Mouse (Mus musculus): ENCODE data around the gene Cdk9. TPM values are rescaled to one million over a fixed set of nuclear protein-coding genes. Genes with fewer than 3 reads are reported as not detected.

The Cdk9 gene
- polyA plus RNA-seq, 1 experiment, result 76.6 TPM

- Histone ChIP-seq H3K79me2 (ENCODE audit: control insufficient read depth, insufficient read depth) (peaks cover 7% of the 10 kb centered on the region), H3K4me3 (peak overlapping the region; percentile 75), H3K36me3 (ENCODE audit: control insufficient read depth, insufficient read depth) (no peaks in the 10 kb centered on the region), H3K27me3 (ENCODE audit: control insufficient read depth, insufficient read depth, insufficient read length) (no peaks in the 10 kb centered on the region), H3ac (ENCODE audit: control insufficient read depth, insufficient read length) (peak overlapping the region; percentile 12), H3K4me2 (ENCODE audit: low read depth) (peak overlapping the region; percentile 99)
- TF ChIP-seq REST (IDR thresholded peaks at IDR 0.05; ENCODE audit: insufficient read depth, insufficient read length), result peak; percentile 36
- peak; percentile 11 for TF ChIP-seq MAX (IDR thresholded peaks at IDR 0.05; ENCODE audit: low read depth)
- peak; percentile 96 for TF ChIP-seq POLR2AphosphoS2 (IDR thresholded peaks at IDR 0.05; ENCODE audit: insufficient read length, low read depth)
- TF ChIP-seq SRF (IDR thresholded peaks at IDR 0.05; ENCODE audit: control insufficient read depth, insufficient read length, low read depth), result peak; percentile 53
- peak in 2 of 3 experiments; percentile 91 to 94 for TF ChIP-seq MYOD1 (IDR thresholded peaks at IDR 0.05; ENCODE audit: control insufficient read depth in 1 of 3, insufficient read length in 2 of 3, low read depth in 2 of 3)
- TF ChIP-seq E2F4 (IDR thresholded peaks at IDR 0.05; ENCODE audit: insufficient read depth), result no peak
- TF ChIP-seq CEBPB (IDR thresholded peaks at IDR 0.05; ENCODE audit: insufficient read depth, poor library complexity, severe bottlenecking), result no peak
- TF ChIP-seq POLR2A (IDR thresholded peaks at IDR 0.05; ENCODE audit: insufficient read length, low read depth), result peak; percentile 97
- no peak for TF ChIP-seq TCF12 (IDR thresholded peaks at IDR 0.05; ENCODE audit: insufficient read depth, poor library complexity, severe bottlenecking)
- no peak for TF ChIP-seq USF1 (IDR thresholded peaks at IDR 0.05; ENCODE audit: low read depth)
- TF ChIP-seq TCF3 (IDR thresholded peaks at IDR 0.05; ENCODE audit: insufficient read length, low read depth), result peak; percentile 85
- peak; percentile 62 to 96 (median 96) for TF ChIP-seq MYOG (IDR thresholded peaks at IDR 0.05; ENCODE audit: control insufficient read depth in 1 of 3, insufficient read depth in 1 of 3, insufficient read length in 2 of 3, low read depth in 2 of 3)
Observed at GRCm38 (mm10) chr2:32693823-32694411, 19.0 kb downstream of the Cdk9 start.

- H3ac ChIP-seq (ENCODE audit: control insufficient read depth, insufficient read length), result peak overlapping the region; percentile 12
- H3K36me3 ChIP-seq (ENCODE audit: control insufficient read depth, insufficient read depth), result no peaks in the 10 kb centered on the region
- H3K4me2 ChIP-seq (ENCODE audit: low read depth), result peak overlapping the region; percentile 99
- H3K27me3 ChIP-seq (ENCODE audit: control insufficient read depth, insufficient read depth, insufficient read length), result no peaks in the 10 kb centered on the region
- no peak for TF ChIP-seq TCF3 (IDR thresholded peaks at IDR 0.05; ENCODE audit: insufficient read length, low read depth)
- TF ChIP-seq MAX (IDR thresholded peaks at IDR 0.05; ENCODE audit: low read depth), result no peak
- peak in 1 of 3 experiments; percentile 17 for TF ChIP-seq MYOD1 (IDR thresholded peaks at IDR 0.05; ENCODE audit: control insufficient read depth in 1 of 3, insufficient read length in 2 of 3, low read depth in 2 of 3)
- TF ChIP-seq E2F4 (IDR thresholded peaks at IDR 0.05; ENCODE audit: insufficient read depth), result no peak
- peak overlapping the region; percentile 75 for H3K4me3 ChIP-seq
- H3K79me2 ChIP-seq (ENCODE audit: control insufficient read depth, insufficient read depth), result peaks cover 7% of the 10 kb centered on the region
Observed at GRCm38 (mm10) chr2:32693282-32693681, 19.6 kb downstream of the Cdk9 start.

DNA sequence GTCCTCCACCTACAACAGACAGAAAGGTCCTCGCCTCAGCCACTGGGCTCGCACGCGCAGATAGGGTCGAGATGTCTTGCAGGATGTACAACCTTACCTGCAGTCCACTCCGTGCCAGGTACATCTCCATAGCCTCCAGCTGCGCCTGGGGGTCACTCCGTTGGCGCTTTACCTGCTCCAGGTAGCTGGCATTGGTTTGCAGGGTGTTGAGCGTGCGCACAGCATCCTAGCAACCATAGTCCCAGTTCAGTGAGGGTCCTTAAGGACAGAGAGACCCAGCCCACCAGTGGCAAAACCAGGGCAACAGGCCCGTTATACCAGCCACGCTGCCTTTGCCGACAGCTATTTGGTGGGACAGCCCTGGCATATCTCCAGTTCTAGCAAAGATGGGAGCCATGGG, 20.4 kb downstream of the Cdk9 start:
- peak overlapping the region; percentile 75 for H3K4me3 ChIP-seq
- H3K27me3 ChIP-seq (ENCODE audit: control insufficient read depth, insufficient read depth, insufficient read length), result no peaks in the 10 kb centered on the region
- peaks cover 7% of the 10 kb centered on the region for H3K79me2 ChIP-seq (ENCODE audit: control insufficient read depth, insufficient read depth)
- peak overlapping the region; percentile 99 for H3K4me2 ChIP-seq (ENCODE audit: low read depth)
- no peak overlapping the region for H3ac ChIP-seq (ENCODE audit: control insufficient read depth, insufficient read length)
- no peak for TF ChIP-seq MYOD1 (IDR thresholded peaks at IDR 0.05; ENCODE audit: control insufficient read depth in 1 of 3, insufficient read length in 2 of 3, low read depth in 2 of 3)
- TF ChIP-seq TCF12 (IDR thresholded peaks at IDR 0.05; ENCODE audit: insufficient read depth, poor library complexity, severe bottlenecking), result no peak
- no peak for TF ChIP-seq TCF3 (IDR thresholded peaks at IDR 0.05; ENCODE audit: insufficient read length, low read depth)
- no peak for TF ChIP-seq POLR2A (IDR thresholded peaks at IDR 0.05; ENCODE audit: insufficient read length, low read depth)
- TF ChIP-seq E2F4 (IDR thresholded peaks at IDR 0.05; ENCODE audit: insufficient read depth), result no peak
- TF ChIP-seq MYOG (IDR thresholded peaks at IDR 0.05; ENCODE audit: control insufficient read depth in 1 of 3, insufficient read depth in 1 of 3, insufficient read length in 2 of 3, low read depth in 2 of 3), result no peak
- TF ChIP-seq POLR2AphosphoS2 (IDR thresholded peaks at IDR 0.05; ENCODE audit: insufficient read length, low read depth), result no peak
- TF ChIP-seq REST (IDR thresholded peaks at IDR 0.05; ENCODE audit: insufficient read depth, insufficient read length), result no peak
- TF ChIP-seq CEBPB (IDR thresholded peaks at IDR 0.05; ENCODE audit: insufficient read depth, poor library complexity, severe bottlenecking), result no peak
- TF ChIP-seq SRF (IDR thresholded peaks at IDR 0.05; ENCODE audit: control insufficient read depth, insufficient read length, low read depth), result no peak
- no peak for TF ChIP-seq USF1 (IDR thresholded peaks at IDR 0.05; ENCODE audit: low read depth)
- TF ChIP-seq MAX (IDR thresholded peaks at IDR 0.05; ENCODE audit: low read depth), result no peak
- H3K36me3 ChIP-seq (ENCODE audit: control insufficient read depth, insufficient read depth), result no peaks in the 10 kb centered on the region

- Histone ChIP-seq H3K79me2 (ENCODE audit: control insufficient read depth, insufficient read depth) (peaks cover 7% of the 10 kb centered on the region), H3K27me3 (ENCODE audit: control insufficient read depth, insufficient read depth, insufficient read length) (no peaks in the 10 kb centered on the region), H3K4me2 (ENCODE audit: low read depth) (no peak overlapping the region), H3ac (ENCODE audit: control insufficient read depth, insufficient read length) (no peak overlapping the region), H3K36me3 (ENCODE audit: control insufficient read depth, insufficient read depth) (peaks cover 4% of the 10 kb centered on the region), H3K4me3 (no peak overlapping the region)
- TF ChIP-seq SRF (IDR thresholded peaks at IDR 0.05; ENCODE audit: control insufficient read depth, insufficient read length, low read depth) (no peak), REST (IDR thresholded peaks at IDR 0.05; ENCODE audit: insufficient read depth, insufficient read length) (no peak), MYOD1 (IDR thresholded peaks at IDR 0.05; ENCODE audit: control insufficient read depth in 1 of 3, insufficient read length in 2 of 3, low read depth in 2 of 3) (no peak), POLR2A (IDR thresholded peaks at IDR 0.05; ENCODE audit: insufficient read length, low read depth) (no peak), E2F4 (IDR thresholded peaks at IDR 0.05; ENCODE audit: insufficient read depth) (no peak), TCF12 (IDR thresholded peaks at IDR 0.05; ENCODE audit: insufficient read depth, poor library complexity, severe bottlenecking) (no peak), CEBPB (IDR thresholded peaks at IDR 0.05; ENCODE audit: insufficient read depth, poor library complexity, severe bottlenecking) (no peak), POLR2AphosphoS2 (IDR thresholded peaks at IDR 0.05; ENCODE audit: insufficient read length, low read depth) (no peak), TCF3 (IDR thresholded peaks at IDR 0.05; ENCODE audit: insufficient read length, low read depth) (no peak), USF1 (IDR thresholded peaks at IDR 0.05; ENCODE audit: low read depth) (no peak), MAX (IDR thresholded peaks at IDR 0.05; ENCODE audit: low read depth) (no peak), MYOG (IDR thresholded peaks at IDR 0.05; ENCODE audit: control insufficient read depth in 1 of 3, insufficient read depth in 1 of 3, insufficient read length in 2 of 3, low read depth in 2 of 3) (no peak)
Observed at GRCm38 (mm10) chr2:32691041-32691440, 21.8 kb downstream of the Cdk9 start.
